Mouse (Mus musculus) liver, embryonic 11.5 days (tissue): Measurements from ENCODE around the gene Gabbr1. TPM values are rescaled to one million over a fixed set of nuclear protein-coding genes. Genes with fewer than 3 reads are reported as not detected.

Experiments used
- ATAC-seq: fragments of 200-750 bp; cut with Nextera tagmentation; replicated peaks from 2 replicates; pipeline ENCODE4 v1.8.0; 2017; ENCODE audit warnings: moderate number of reproducible peaks, mild to moderate bottlenecking, moderate TSS enrichment, moderate library complexity; ENCODE audit not compliant: low FRiP score
- DNase-seq: peaks from one replicate; pipeline ENCODE4 v3.0.0-alpha.2; 2017; ENCODE audit warnings: low spot score
- H3K27ac ChIP-seq: fragments of 300-500 bp; sonication (generic); 2 replicates; pipeline ENCODE4 v1.5.1; 2014; ENCODE audit warnings: mild to moderate bottlenecking, low read depth, low read length, control low read depth
- H3K27me3 ChIP-seq: fragments of 300-500 bp; sonication (generic); replicated peaks from 2 replicates; pipeline ENCODE4 v1.6.1; 2014; ENCODE audit warnings: low read length, mixed read lengths; ENCODE audit not compliant: control insufficient read depth, insufficient read depth
- H3K36me3 ChIP-seq: fragments of 300-500 bp; sonication (generic); 2 replicates; pipeline ENCODE4 v1.6.1; 2014; ENCODE audit warnings: mild to moderate bottlenecking, low read length, moderate library complexity, mixed read lengths; ENCODE audit not compliant: control insufficient read depth, insufficient read depth
- H3K4me1 ChIP-seq: fragments of 300-500 bp; sonication (generic); replicated peaks from 2 replicates; pipeline ENCODE4 v1.6.1; 2014; ENCODE audit warnings: low read length, mixed read lengths; ENCODE audit not compliant: control insufficient read depth, insufficient read depth
- H3K4me2 ChIP-seq: fragments of 300-500 bp; sonication (generic); 2 replicates; pipeline ENCODE4 v1.6.1; 2014; ENCODE audit warnings: mild to moderate bottlenecking, control low read depth, moderate library complexity
- H3K4me3 ChIP-seq: fragments of 300-500 bp; sonication (generic); 2 replicates; pipeline ENCODE4 v1.5.1; 2014; ENCODE audit warnings: low read depth, low read length, control low read depth
- H3K9ac ChIP-seq: fragments of 300-500 bp; sonication (generic); 2 replicates; pipeline ENCODE4 v1.6.1; 2014; ENCODE audit warnings: low read depth, low read length, control low read depth
- H3K9me3 ChIP-seq: fragments of 300-500 bp; sonication (generic); 2 replicates; pipeline ENCODE4 v1.6.1; 2016; ENCODE audit warnings: low read length, inconsistent platforms, mixed read lengths; ENCODE audit not compliant: control insufficient read depth
- WGBS: fragments of 180-500 bp; shearing (Covaris S2); extraction: QIAGEN DNeasy Blood & Tissue Kit; methylation state at CpG from one replicate; pipeline ENCODE4 v1.1.7; 2014; 5-methylcytosine and 5-hydroxymethylcytosine counted together
- polyA plus RNA-seq: library from polyadenylated mRNA; unstranded; fragments of >200 nt; fragmentation: Nextera tagmentation; extraction: Ambion mirVana; gene quantifications from 2 replicates; pipeline ENCODE4 v1.2.1, GENCODE M21; 2014

The Gabbr1 gene
- polyA plus RNA-seq, 1 experiment from 2014 or later, result 2.9 TPM

GRCm38 (mm10) chr17:37093289-37093688, 47.5 kb downstream of the Gabbr1 start:
- no peaks in the 10 kb centered on the region for H3K36me3 ChIP-seq
- no peak overlapping the region for H3K4me2 ChIP-seq
- no peaks in the 10 kb centered on the region for H3K9me3 ChIP-seq
- H3K27ac ChIP-seq, result no peak overlapping the region
- no peaks in the 10 kb centered on the region for H3K4me1 ChIP-seq
- H3K27me3 ChIP-seq, result no peaks in the 10 kb centered on the region
- H3K4me3 ChIP-seq, result no peak overlapping the region
- no peak for ATAC-seq
- no peak for DNase-seq
- 66% methylated on average over 5 of the region's 5 CpGs for WGBS
- H3K9ac ChIP-seq, result no peak overlapping the region

- H3K4me1 ChIP-seq, result no peaks in the 10 kb centered on the region
- no peak within 1 kb of the TSS for H3K4me3 ChIP-seq
- H3K9ac ChIP-seq, result no peak within 1 kb of the TSS
- no peak within 1 kb of the TSS for H3K27ac ChIP-seq
- no peaks in the 10 kb centered on the region for H3K27me3 ChIP-seq
- ATAC-seq (no peak), DNase-seq (no peak)
- H3K9me3 ChIP-seq, result no peaks in the 10 kb centered on the region
- 80% methylated on average over 1 of the region's 1 CpGs for WGBS
- H3K36me3 ChIP-seq, result no peaks in the 10 kb centered on the region
- no peak within 1 kb of the TSS for H3K4me2 ChIP-seq
Observed at GRCm38 (mm10) chr17:37098178-37098577, 52.4 kb downstream of the Gabbr1 start, which contains the start of gene Olfr91. TSS of gene Olfr91 (minus strand) at chr17:37098278.

- ATAC-seq (no peak), DNase-seq (no peak)
- no peaks in the 10 kb centered on the region for H3K9me3 ChIP-seq
- H3K36me3 ChIP-seq, result no peaks in the 10 kb centered on the region
- H3K4me3 ChIP-seq, result no peak within 1 kb of the TSS
- no peaks in the 10 kb centered on the region for H3K4me1 ChIP-seq
- no peaks in the 10 kb centered on the region for H3K27me3 ChIP-seq
- H3K4me2 ChIP-seq, result no peak within 1 kb of the TSS
- no peak within 1 kb of the TSS for H3K9ac ChIP-seq
- no peak within 1 kb of the TSS for H3K27ac ChIP-seq
- 80% methylated on average over 2 of the region's 2 CpGs for WGBS
Observed at GRCm38 (mm10) chr17:37119988-37120387, 74.2 kb downstream of the Gabbr1 start, which contains the start of gene Olfr92. TSS of gene Olfr92 (minus strand) at chr17:37120088.

Other genes with a start within 250 kb of the Gabbr1 start
- gene H2-M10.6, start 233.8 kb upstream of the Gabbr1 start, polyA plus RNA-seq, result not detected in 2 replicates
- 16.6 and 20.7 TPM in 2 replicates for gene Trim26, start 208.8 kb upstream of the Gabbr1 start, polyA plus RNA-seq
- gene Trim15, start 178.8 kb upstream of the Gabbr1 start, polyA plus RNA-seq, result 0.18 and 0.29 TPM in 2 replicates
- gene Trim10, start 176.4 kb upstream of the Gabbr1 start, polyA plus RNA-seq, result 70.1 and 81.4 TPM in 2 replicates
- not detected in 2 replicates for gene Trim40, start 155.8 kb upstream of the Gabbr1 start, polyA plus RNA-seq
- not detected in 2 replicates for gene Trim31, start 147.8 kb upstream of the Gabbr1 start, polyA plus RNA-seq
- gene Rnf39, start 103.0 kb upstream of the Gabbr1 start, polyA plus RNA-seq, result 0.14 TPM in 1 of 2 replicates, not detected in the other
- 78.5 and 84.7 TPM in 2 replicates for gene Ppp1r11, start 94.2 kb upstream of the Gabbr1 start, polyA plus RNA-seq
- 55.2 and 62.2 TPM in 2 replicates for gene Znrd1, start 87.4 kb upstream of the Gabbr1 start, polyA plus RNA-seq
- gene Znrd1as, start 87.4 kb upstream of the Gabbr1 start, polyA plus RNA-seq, result 5.4 and 6.6 TPM in 2 replicates
- gene 2410137M14Rik, start 64.7 kb upstream of the Gabbr1 start, polyA plus RNA-seq, result not detected in 2 replicates
- gene H2-M5, start 56.4 kb upstream of the Gabbr1 start, polyA plus RNA-seq, result 0.08 and 0.09 TPM in 2 replicates
- gene Zfp57, start 44.8 kb upstream of the Gabbr1 start, polyA plus RNA-seq, result 28.3 and 28.8 TPM in 2 replicates
- 0.14 TPM in 1 of 2 replicates, not detected in the other for gene Mog, start 22.6 kb upstream of the Gabbr1 start, polyA plus RNA-seq
- not detected in 2 replicates for gene Olfr90, start 42.5 kb downstream of the Gabbr1 start, polyA plus RNA-seq
- 0.06 TPM in 1 of 2 replicates, not detected in the other for gene Olfr91, start 52.3 kb downstream of the Gabbr1 start, polyA plus RNA-seq
- not detected in 2 replicates for gene Olfr92, start 74.1 kb downstream of the Gabbr1 start, polyA plus RNA-seq
- not detected in 2 replicates for gene Olfr93, start 115.5 kb downstream of the Gabbr1 start, polyA plus RNA-seq
- not detected in 2 replicates for gene Ubd, start 147.9 kb downstream of the Gabbr1 start, polyA plus RNA-seq
- gene Olfr94, start 155.0 kb downstream of the Gabbr1 start, polyA plus RNA-seq, result not detected in 2 replicates
- not detected in 2 replicates for gene Olfr95, start 167.2 kb downstream of the Gabbr1 start, polyA plus RNA-seq
- not detected in 2 replicates for gene Olfr96, start 174.2 kb downstream of the Gabbr1 start, polyA plus RNA-seq
- gene Olfr97, start 191.4 kb downstream of the Gabbr1 start, polyA plus RNA-seq, result not detected in 2 replicates
- not detected in 2 replicates for gene Olfr98, start 217.8 kb downstream of the Gabbr1 start, polyA plus RNA-seq
- 1.4 and 1.9 TPM in 2 replicates for gene H2-M3, start 224.3 kb downstream of the Gabbr1 start, polyA plus RNA-seq
- gene Olfr99, start 237.5 kb downstream of the Gabbr1 start, polyA plus RNA-seq, result not detected in 2 replicates